Mouse (Mus musculus): ENCODE results near the gene Pax7. TPM values are rescaled to one million over a fixed set of nuclear protein-coding genes. Genes with fewer than 3 reads are reported as not detected.

Pax7 gene
- total RNA-seq, 1 experiment from 2014 or later, result not detected

Other genes starting within 250 kb of the Pax7 start
- not detected in 2 replicates for gene Gm21969, start 230.3 kb downstream of the Pax7 start, total RNA-seq (2021)
- 124 and 138 TPM in 2 replicates for gene Aldh4a1, start 210.7 kb downstream of the Pax7 start, total RNA-seq (2021)
- not detected in 2 replicates for gene Tas1r2, start 180.0 kb downstream of the Pax7 start, total RNA-seq (2021)
- 10.8 and 11.9 TPM in 2 replicates for gene Klhdc7a, start 134.5 kb upstream of the Pax7 start, total RNA-seq (2021)

Data from adrenal gland, postnatal 25 days (tissue).